Mouse (Mus musculus) hindbrain, embryonic 11.5 days (tissue): ENCODE measurements around the gene Fuom. TPM values are rescaled to one million over a fixed set of nuclear protein-coding genes. Genes with fewer than 3 reads are reported as not detected.

ENCODE experiments used
- ATAC-seq: fragments of 200-750 bp; cut with Nextera tagmentation; 2 replicates; pipeline ENCODE4 v1.8.0; 2017; ENCODE audit warnings: mild to moderate bottlenecking, moderate TSS enrichment, moderate library complexity; ENCODE audit not compliant: low FRiP score
- DNase-seq: peaks from one replicate; pipeline ENCODE4 v3.0.0-alpha.2; 2015; ENCODE audit warnings: low spot score
- H3K27ac ChIP-seq: fragments of 300-500 bp; sonication (generic); 2 replicates; pipeline ENCODE4 v1.5.1; 2014; ENCODE audit warnings: mild to moderate bottlenecking, low read depth, low read length
- H3K27me3 ChIP-seq: fragments of 300-500 bp; sonication (generic); 2 replicates; pipeline ENCODE4 v1.6.1; 2014; ENCODE audit warnings: mild to moderate bottlenecking, low read length, moderate library complexity, mixed read lengths; ENCODE audit not compliant: control insufficient read depth, insufficient read depth
- H3K36me3 ChIP-seq: fragments of 300-500 bp; sonication (generic); 2 replicates; pipeline ENCODE4 v1.6.1; 2014; ENCODE audit warnings: mild to moderate bottlenecking, low read length, moderate library complexity, mixed read lengths; ENCODE audit not compliant: control insufficient read depth, insufficient read depth
- H3K4me1 ChIP-seq: fragments of 300-500 bp; sonication (generic); replicated peaks from 2 replicates; pipeline ENCODE4 v1.6.1; 2014; ENCODE audit warnings: low read length, mixed read lengths; ENCODE audit not compliant: control insufficient read depth, insufficient read depth
- H3K4me2 ChIP-seq: fragments of 300-500 bp; sonication (generic); replicated peaks from 2 replicates; pipeline ENCODE4 v1.6.1; 2014; ENCODE audit warnings: mild to moderate bottlenecking, low read depth, low read length
- H3K4me3 ChIP-seq: fragments of 300-500 bp; sonication (generic); 2 replicates; pipeline ENCODE4 v1.5.1; 2014; ENCODE audit warnings: low read depth, low read length
- H3K9ac ChIP-seq: fragments of 300-500 bp; sonication (generic); 2 replicates; pipeline ENCODE4 v1.6.1; 2014; ENCODE audit warnings: low read depth, low read length
- H3K9me3 ChIP-seq: fragments of 300-500 bp; sonication (generic); 2 replicates; pipeline ENCODE4 v1.6.1; 2016; ENCODE audit warnings: low read length; ENCODE audit not compliant: control insufficient read depth
- WGBS: fragments of 180-500 bp; shearing (Covaris S2); extraction: QIAGEN DNeasy Blood & Tissue Kit; methylation state at CpG from one replicate; pipeline ENCODE4 v1.1.7; 2014; 5-methylcytosine and 5-hydroxymethylcytosine counted together
- polyA plus RNA-seq: library from polyadenylated mRNA; unstranded; fragments of >200 nt; fragmentation: Nextera tagmentation; extraction: Ambion mirVana; gene quantifications from 2 replicates; pipeline ENCODE4 v1.2.1, GENCODE M21; 2014

Gene Fuom
- polyA plus RNA-seq, 1 experiment from 2014 or later: 17.7 TPM

GRCm38 (mm10) chr7:140070042-140070711, 32.1 kb downstream of the Fuom start:
- Histone ChIP-seq H3K9ac (peak overlapping the region; percentile 45; the same call in 1 of the 2 replicates), H3K4me1 (no peaks in the 10 kb centered on the region), H3K4me2 (peak overlapping the region; percentile 36), H3K27me3 (no peaks in the 10 kb centered on the region), H3K4me3 (0 out of 2 replicates have a peak overlapping the region, but pooled peaks have one; percentile 10), H3K9me3 (no peaks in the 10 kb centered on the region), H3K36me3 (no peaks in the 10 kb centered on the region), H3K27ac (no peak overlapping the region)
- no peak for ATAC-seq
- WGBS: 32% methylated on average over 38 of the region's 39 CpGs
- DNase-seq: peak; percentile 27

- no peaks in the 10 kb centered on the region for H3K36me3 ChIP-seq
- H3K9ac ChIP-seq: no peak overlapping the region
- no peak for ATAC-seq
- no peaks in the 10 kb centered on the region; the same call in 1 of the 2 replicates for H3K27me3 ChIP-seq
- no peaks in the 10 kb centered on the region for H3K4me1 ChIP-seq
- no peak for DNase-seq
- no peak overlapping the region for H3K27ac ChIP-seq
- H3K4me3 ChIP-seq: no peak overlapping the region
- no peak overlapping the region for H3K4me2 ChIP-seq
- 69% methylated on average over 6 of the region's 6 CpGs for WGBS
- no peaks in the 10 kb centered on the region for H3K9me3 ChIP-seq
These were observed 34.8 kb downstream of the Fuom start for GRCm38 (mm10) chr7:140067397-140067796.

GRCm38 (mm10) chr7:140063092-140063491, 39.1 kb downstream of the Fuom start:
- DNase-seq (peak; percentile 90), ATAC-seq (no peak)
- Histone ChIP-seq H3K27ac (no peak overlapping the region), H3K4me1 (peaks cover 20% of the 10 kb centered on the region; the same call in 1 of the 2 replicates), H3K9ac (no peak overlapping the region), H3K4me3 (no peak overlapping the region), H3K27me3 (peaks cover 15% of the 10 kb centered on the region), H3K4me2 (no peak overlapping the region), H3K36me3 (no peaks in the 10 kb centered on the region), H3K9me3 (no peaks in the 10 kb centered on the region)
- WGBS: 19% methylated on average over 7 of the region's 7 CpGs

DNA sequence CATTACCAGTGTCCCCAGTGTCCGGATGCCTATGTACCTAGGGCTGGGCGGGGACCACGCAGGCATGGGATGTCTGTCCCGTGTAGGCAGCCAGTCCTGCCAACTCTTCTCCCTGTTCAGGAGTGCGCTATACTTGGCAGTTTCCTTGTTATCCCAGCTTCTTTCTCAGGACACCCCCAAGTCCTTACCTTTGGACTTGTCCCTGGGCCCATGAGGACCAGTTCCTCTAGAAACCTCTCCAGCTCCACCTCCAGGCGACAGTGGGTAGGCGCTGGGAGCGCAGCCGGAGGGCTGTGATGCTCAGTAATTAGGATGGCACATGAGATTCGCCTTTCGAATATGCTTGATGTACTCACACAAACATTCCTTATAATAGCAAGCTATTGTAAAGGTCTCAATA, 39.9 kb downstream of the Fuom start:
- no peaks in the 10 kb centered on the region for H3K36me3 ChIP-seq
- peak overlapping the region; percentile 81 for H3K27ac ChIP-seq
- H3K4me2 ChIP-seq: peak overlapping the region; percentile 60; the same call in 1 of the 2 replicates
- no peaks in the 10 kb centered on the region for H3K9me3 ChIP-seq
- WGBS: 9% methylated on average over 11 of the region's 11 CpGs
- ATAC-seq (peak; percentile 1; the same call in 1 of the 2 replicates), DNase-seq (peak; percentile 69)
- peaks cover 23% of the 10 kb centered on the region for H3K4me1 ChIP-seq
- peaks cover 15% of the 10 kb centered on the region for H3K27me3 ChIP-seq
- H3K9ac ChIP-seq: no peak overlapping the region
- no peak overlapping the region for H3K4me3 ChIP-seq

DNA sequence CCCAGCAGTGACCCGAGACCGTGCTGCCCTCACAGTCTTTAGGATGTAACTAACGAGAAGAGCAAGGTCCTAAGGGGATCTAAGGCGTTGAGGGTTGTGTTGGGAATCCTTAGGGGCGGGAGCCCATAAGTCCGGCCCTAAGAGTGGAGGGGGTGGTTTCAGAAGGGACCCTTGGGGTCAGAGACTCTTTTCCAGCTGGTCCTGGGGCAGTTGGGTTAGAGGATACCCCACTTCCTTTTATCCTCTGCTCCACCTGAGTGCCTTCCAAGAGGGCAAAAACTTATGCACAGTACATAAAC, 40.5 kb downstream of the Fuom start:
- Histone ChIP-seq H3K4me1 (peaks cover 25% of the 10 kb centered on the region), H3K36me3 (no peaks in the 10 kb centered on the region), H3K4me3 (peak overlapping the region; percentile 25; the same call in 1 of the 2 replicates), H3K9ac (0 out of 2 replicates have a peak overlapping the region, but pooled peaks have one; percentile 19), H3K4me2 (peak overlapping the region; percentile 60), H3K9me3 (no peaks in the 10 kb centered on the region), H3K27me3 (peaks cover 18% of the 10 kb centered on the region), H3K27ac (peak overlapping the region; percentile 81)
- DNase-seq (no peak), ATAC-seq (peak; percentile 4)
- WGBS: 2% methylated on average over 6 of the region's 6 CpGs

DNA sequence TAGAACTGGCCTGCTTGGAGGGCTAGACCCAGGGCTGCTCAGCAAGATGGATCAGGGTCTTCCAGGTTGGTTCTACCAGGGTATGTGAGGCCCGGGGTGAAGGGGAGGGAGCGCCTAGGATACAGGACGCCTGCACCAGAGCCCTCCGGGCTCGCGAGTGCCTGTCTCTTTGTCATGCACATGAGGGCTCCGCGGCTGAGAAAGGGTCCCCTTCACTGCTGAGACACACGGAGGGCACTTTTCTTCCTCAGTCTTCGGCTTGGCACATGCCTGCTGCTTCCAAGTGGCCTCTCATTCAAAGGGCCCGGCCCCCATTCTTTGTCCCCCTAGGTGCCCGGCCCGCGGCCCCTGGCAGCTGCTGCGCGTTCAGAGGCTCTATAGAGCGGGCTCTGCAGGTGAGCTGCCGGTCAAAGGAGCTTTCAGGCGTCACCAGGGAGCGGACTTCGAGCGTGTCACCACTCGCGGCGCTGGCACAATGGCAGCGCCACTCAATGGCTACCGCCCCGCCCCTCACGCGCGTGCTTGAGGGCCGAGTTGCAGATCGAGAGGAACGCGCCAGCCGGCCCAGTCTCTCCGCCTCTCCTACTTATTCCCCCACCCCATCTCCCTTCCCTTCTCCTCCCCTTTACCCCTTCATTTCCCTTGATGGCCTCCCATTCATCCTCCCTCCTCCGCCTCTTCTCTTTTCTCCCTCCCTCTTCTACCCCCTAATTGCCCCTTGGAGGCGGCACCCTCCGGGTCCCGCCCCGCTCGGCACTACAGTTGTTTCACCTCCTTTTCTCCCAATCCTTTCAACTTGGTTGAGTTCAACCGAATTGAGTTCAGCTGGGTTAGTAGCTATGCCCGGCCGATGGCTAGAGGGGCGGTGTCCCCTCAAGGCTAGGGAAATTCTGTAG, 41.1 kb downstream of the Fuom start:
- DNase-seq: peak; percentile 91
- Histone ChIP-seq H3K4me1 (peaks cover 25% of the 10 kb centered on the region), H3K27me3 (peaks cover 18% of the 10 kb centered on the region), H3K36me3 (no peaks in the 10 kb centered on the region), H3K9me3 (no peaks in the 10 kb centered on the region), H3K4me3 (peak overlapping the region; percentile 25), H3K27ac (peak overlapping the region; percentile 81), H3K4me2 (peak overlapping the region; percentile 60), H3K9ac (peak overlapping the region; percentile 56)
- peak; percentile 72 for ATAC-seq
- WGBS: under 1% methylated on average over 46 of the region's 47 CpGs

GRCm38 (mm10) chr7:140059601-140060000, 42.6 kb downstream of the Fuom start:
- H3K4me1 ChIP-seq: peaks cover 25% of the 10 kb centered on the region
- H3K4me3 ChIP-seq: no peak overlapping the region
- peaks cover 18% of the 10 kb centered on the region for H3K27me3 ChIP-seq
- no peak overlapping the region for H3K4me2 ChIP-seq
- 13% methylated on average over 4 of the region's 4 CpGs for WGBS
- ATAC-seq (no peak), DNase-seq (peak; percentile 15)
- no peak overlapping the region for H3K9ac ChIP-seq
- H3K36me3 ChIP-seq: no peaks in the 10 kb centered on the region
- no peaks in the 10 kb centered on the region for H3K9me3 ChIP-seq
- H3K27ac ChIP-seq: 0 out of 2 replicates have a peak overlapping the region, but pooled peaks have one; percentile 81

GRCm38 (mm10) chr7:140058528-140058927, 43.7 kb downstream of the Fuom start:
- H3K9ac ChIP-seq: peak overlapping the region; percentile 52
- DNase-seq (no peak), ATAC-seq (no peak)
- H3K4me2 ChIP-seq: peak overlapping the region; percentile 66
- H3K27ac ChIP-seq: peak overlapping the region; percentile 97
- no peaks in the 10 kb centered on the region for H3K9me3 ChIP-seq
- peaks cover 25% of the 10 kb centered on the region for H3K4me1 ChIP-seq
- H3K27me3 ChIP-seq: peaks cover 18% of the 10 kb centered on the region
- 6% methylated on average over 7 of the region's 7 CpGs for WGBS
- H3K36me3 ChIP-seq: no peaks in the 10 kb centered on the region
- peak overlapping the region; percentile 36 for H3K4me3 ChIP-seq
